Mouse (Mus musculus): ENCODE data around the gene Camk2n1. TPM values are rescaled to one million over a fixed set of nuclear protein-coding genes. Genes with fewer than 3 reads are reported as not detected.

Gene Camk2n1
- total RNA-seq, 2 experiments from 2014 or later = 0.05 TPM; not detected in 1

DNA sequence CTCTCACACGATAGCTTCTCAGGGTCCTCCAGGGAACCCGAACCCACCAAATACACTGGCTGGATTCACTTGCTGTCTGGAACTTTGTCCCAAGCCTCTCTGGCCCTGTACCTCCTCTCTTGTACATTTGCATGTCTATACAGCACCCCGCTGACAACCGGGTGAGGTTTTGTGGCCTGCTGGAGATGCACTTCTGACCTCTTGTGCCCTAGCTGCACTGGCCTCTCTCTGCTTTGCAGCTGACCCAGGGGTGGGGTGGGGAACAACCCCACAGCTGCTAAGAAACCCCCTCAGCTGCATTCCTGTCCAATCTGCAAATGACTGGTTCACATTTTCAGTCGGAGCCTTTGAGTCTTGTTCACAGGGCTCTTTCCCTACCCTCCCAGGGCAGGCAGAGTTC is 9.2 kb upstream of the Camk2n1 start:
- ATAC-seq (replicated peaks; ENCODE audit: low FRiP score, low TSS enrichment, poor library complexity, severe bottlenecking) = no peak

GRCm38 (mm10) chr4:138446981-138447380 is 7.1 kb upstream of the Camk2n1 start:
- no peak for ATAC-seq (replicated peaks; ENCODE audit: low FRiP score, low TSS enrichment, poor library complexity, severe bottlenecking)

- peak; percentile 87 for ATAC-seq (replicated peaks; ENCODE audit: low FRiP score, low TSS enrichment, poor library complexity, severe bottlenecking)
These were observed 6.7 kb upstream of the Camk2n1 start for GRCm38 (mm10) chr4:138447387-138447786.

- no peak for ATAC-seq (replicated peaks; ENCODE audit: low FRiP score, low TSS enrichment, poor library complexity, severe bottlenecking)
These were observed 6.1 kb upstream of the Camk2n1 start for GRCm38 (mm10) chr4:138447827-138448602.

DNA sequence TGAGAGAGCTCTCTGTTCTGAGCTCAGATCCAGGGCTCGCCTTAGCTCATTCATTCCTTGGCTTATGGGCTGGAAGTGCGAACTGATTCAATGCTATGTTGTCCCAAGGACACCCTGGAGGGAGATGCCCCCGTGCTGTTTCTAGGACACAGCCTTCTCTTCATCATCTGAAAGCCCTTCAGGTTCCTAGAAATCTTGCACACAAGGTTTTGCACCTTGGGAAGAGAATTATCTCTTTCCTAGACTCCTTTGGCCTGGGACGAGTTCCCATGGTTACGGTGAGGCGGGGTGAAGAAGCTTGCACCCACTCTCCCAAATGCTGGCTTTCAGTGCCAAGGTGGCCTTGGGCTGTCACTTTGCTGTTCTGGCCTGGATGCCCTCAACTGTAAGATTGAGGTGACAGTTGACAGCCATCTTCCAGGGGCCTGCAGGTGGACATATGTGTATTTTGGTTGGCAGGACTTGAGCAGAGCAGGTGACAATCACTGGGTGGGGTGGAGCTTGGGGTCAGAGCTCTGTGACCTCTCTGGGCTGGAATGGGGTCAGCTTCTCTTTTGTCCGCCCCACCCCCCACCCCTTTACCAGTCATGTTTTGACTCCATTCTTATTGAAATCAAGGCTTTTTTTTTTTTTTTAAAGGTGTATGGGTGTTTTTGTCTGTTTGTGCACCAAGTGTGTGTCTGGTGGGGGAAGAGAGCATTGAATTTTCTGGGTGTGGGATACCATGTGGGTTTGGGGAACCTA is 5.1 kb upstream of the Camk2n1 start:
- ATAC-seq (replicated peaks; ENCODE audit: low FRiP score, low TSS enrichment, poor library complexity, severe bottlenecking) = no peak

GRCm38 (mm10) chr4:138449636-138450314 is 4.3 kb upstream of the Camk2n1 start:
- ATAC-seq (replicated peaks; ENCODE audit: low FRiP score, low TSS enrichment, poor library complexity, severe bottlenecking) = no peak

DNA sequence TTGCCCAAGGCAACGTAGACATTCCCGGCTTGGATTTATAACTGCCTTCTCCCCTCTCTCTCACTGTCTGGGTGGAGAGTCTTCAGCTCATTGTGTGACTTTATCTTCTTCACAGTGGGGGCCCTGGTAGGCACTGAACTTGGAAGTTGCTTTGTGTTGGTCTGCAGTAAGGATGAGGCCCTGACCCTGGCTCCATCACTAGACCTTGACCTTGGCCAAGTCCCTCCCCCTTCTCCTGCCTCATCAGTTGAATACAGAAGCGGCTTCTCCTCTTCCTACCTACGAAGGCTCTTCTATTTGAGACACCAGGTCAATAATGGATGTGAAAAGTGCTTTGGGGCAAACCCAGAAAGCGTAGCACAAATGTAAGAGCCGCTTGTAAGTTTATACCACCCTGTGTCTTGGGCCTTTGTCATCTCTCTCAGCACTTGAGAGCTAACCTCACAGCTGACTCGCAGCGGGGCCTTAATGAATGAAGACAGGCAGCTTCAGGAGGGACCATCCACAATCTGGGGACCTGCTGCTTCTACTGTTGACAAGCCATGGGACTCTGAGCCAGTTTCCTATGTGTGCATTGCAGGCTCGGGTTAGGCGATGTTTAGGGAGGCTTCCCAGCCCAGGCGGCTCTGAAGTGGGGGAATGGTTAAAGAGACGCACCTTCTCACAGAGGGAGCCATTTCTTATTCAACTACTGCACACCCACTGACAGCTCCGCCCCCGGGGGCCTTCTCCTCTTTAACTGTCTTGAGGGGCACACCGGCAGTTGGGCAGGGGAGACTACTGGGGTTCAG is 1.6 kb upstream of the Camk2n1 start:
- ATAC-seq (replicated peaks; ENCODE audit: low FRiP score, low TSS enrichment, poor library complexity, severe bottlenecking) = no peak

DNA sequence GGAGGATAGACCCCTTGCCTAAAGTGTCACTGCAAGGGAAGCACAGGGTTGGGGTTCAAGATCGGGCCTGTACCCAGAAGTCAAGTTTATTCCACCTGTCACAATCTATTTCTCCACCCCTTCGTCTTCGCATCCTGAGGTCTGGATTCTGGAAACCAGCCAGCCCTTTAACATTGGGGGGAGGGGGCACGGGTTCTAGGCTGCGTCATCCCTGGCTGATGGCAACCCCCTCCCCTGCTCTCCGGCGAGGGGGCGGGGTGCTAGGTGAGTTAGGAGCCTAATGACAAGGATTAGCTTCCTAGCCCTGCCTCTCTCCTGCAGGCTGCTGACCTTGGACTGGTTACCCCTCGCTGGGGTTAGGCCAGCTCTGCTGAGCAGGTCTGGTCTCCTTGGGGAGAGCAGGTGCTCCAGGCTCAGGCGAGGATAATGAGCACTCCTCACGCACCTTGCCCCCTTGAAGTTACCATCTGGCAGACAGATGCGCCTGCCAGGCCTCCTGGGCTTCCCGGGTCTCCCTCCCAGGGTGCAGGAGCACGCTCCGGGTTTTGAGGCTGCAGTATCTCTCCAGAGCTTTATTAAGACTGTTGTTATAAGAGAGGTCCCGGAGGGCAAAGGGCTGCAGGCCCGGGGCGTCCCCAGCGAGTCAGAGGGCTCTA is 889 bp upstream of the Camk2n1 start:
- ATAC-seq (replicated peaks; ENCODE audit: low FRiP score, low TSS enrichment, poor library complexity, severe bottlenecking) = no peak

DNA sequence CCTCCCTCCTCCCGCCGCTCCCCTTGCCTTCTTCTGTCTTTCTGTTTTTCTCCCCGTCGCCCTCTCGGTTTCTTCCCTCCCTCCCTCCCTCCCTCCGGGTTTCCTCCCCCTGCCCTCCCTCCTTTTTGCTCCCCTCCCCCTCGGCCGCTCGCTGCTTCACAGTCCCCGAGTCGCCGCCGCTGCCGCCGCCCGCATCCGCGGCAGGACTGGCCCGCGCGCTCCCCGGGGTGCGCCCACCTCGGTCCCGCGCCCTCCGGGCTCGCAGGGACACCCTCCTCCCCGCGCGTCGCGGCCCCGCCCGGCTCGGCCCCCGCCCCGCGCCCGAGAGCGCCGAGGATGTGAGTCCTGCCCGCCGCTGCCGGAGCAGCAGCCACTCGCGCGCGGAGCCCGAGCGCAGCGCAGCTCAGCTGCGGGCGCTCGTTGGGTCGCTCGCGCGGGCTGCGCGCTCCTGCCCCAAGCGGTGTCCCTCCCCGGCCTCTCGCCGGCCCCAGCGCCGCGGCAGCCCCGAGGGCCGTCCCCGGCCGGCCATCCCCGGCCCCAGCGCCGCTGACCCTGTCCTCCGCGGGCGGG is 542 bp downstream of the Camk2n1 start:
- ATAC-seq (replicated peaks; ENCODE audit: low FRiP score, low TSS enrichment, poor library complexity, severe bottlenecking) = no peak

DNA sequence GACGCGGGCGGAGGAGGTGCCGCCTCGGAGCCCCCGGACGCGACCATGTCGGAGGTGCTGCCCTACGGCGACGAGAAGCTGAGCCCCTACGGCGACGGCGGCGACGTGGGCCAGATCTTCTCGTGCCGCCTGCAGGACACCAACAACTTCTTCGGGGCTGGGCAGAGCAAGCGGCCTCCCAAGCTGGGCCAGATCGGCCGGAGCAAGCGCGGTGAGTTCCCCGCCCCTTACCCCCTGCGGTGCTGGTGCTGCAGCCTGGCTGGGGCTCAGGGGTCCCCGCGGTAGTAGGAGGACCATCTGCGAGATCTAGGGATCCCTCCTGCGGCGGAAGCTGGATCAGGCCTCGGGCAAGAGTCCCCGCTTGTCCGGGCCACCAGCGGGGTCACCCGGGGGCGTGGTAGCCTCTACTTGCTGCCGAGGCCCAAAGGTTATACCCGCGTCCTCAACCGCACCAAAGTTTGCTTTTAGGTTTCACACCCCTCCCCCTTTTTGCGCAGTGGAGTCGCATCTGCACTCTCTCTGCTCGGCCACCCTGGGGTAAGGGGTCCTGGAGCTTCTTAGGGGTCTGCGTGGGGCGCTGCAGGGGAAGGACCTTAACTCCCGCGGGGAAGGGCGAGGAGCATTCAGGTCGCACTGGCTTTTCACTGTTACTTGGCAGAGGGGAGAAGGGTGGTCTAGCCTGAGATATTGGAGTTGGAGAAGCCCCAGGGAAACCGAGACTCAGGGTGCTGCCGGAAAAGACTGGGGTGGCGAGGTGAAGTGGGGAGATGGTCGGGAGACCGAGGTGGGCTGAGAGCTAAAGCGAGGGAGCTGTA is 1.2 kb downstream of the Camk2n1 start:
- ATAC-seq (replicated peaks; ENCODE audit: low FRiP score, low TSS enrichment, poor library complexity, severe bottlenecking) = no peak

- 0 out of 2 replicates have a peak, but pooled peaks have one; percentile 35 for ATAC-seq (replicated peaks; ENCODE audit: low FRiP score, low TSS enrichment, poor library complexity, severe bottlenecking)
These were observed 1.8 kb downstream of the Camk2n1 start for GRCm38 (mm10) chr4:138455956-138456341.

GRCm38 (mm10) chr4:138456536-138456935 is 2.4 kb downstream of the Camk2n1 start:
- no peak for ATAC-seq (replicated peaks; ENCODE audit: low FRiP score, low TSS enrichment, poor library complexity, severe bottlenecking)

DNA sequence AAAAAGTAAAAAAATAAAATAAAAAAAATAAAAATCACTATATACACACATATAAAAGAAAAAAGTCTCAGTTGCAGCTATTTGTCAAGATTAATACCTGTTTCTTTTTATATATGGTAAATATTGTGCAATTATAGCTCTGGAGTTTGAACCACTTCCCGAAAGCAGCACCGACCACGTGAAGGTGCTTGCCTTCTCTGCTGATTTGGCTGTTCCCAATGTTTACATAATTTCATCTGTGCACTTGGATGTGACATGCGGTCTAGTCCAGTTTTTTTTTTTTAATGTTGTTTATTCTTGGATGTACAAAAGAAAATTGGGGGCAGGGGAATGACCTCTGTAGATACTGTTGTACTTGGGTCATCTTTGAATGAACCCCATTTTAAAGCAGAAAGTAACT is 3.0 kb downstream of the Camk2n1 start:
- ATAC-seq (replicated peaks; ENCODE audit: low FRiP score, low TSS enrichment, poor library complexity, severe bottlenecking) = no peak

GRCm38 (mm10) chr4:138458171-138458570 is 4.1 kb downstream of the Camk2n1 start:
- no peak for ATAC-seq (replicated peaks; ENCODE audit: low FRiP score, low TSS enrichment, poor library complexity, severe bottlenecking)

DNA sequence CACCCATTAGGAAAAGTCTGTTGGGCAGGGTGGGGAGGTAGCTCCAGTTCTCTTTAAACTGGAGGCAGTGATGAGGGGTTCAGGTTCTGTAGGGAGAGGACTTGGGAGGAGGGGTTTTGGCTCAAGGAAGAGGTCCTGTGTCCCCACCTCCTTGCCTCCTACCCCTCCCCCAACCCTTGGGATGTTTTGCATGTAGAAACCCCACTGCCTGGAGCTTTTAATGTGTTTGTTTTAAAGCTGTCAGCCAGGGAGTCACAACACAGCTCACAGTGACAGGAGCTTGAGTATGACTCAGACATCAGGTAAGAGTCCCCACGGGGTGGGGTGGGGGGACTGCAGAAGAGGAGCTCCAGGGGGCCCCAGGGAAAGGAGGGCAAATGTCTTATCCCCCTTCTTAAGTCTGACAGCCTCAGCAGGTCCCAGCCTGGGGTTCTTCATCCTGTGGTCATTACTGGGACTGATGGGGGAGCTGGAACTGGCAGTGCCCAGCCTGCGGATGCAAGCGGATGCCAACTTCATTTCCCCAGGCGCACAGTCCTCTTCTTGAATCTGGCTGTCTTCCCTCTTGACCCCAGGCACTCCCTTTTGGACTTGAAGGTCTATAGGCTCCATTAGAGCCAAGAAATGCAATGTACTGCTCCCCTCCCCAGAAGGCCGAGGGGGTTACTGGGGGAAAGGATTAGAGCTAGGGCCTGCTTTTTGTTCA is 4.8 kb downstream of the Camk2n1 start:
- no peak for ATAC-seq (replicated peaks; ENCODE audit: low FRiP score, low TSS enrichment, poor library complexity, severe bottlenecking)

- no peak for ATAC-seq (replicated peaks; ENCODE audit: low FRiP score, low TSS enrichment, poor library complexity, severe bottlenecking)
These were observed 5.7 kb downstream of the Camk2n1 start for GRCm38 (mm10) chr4:138459775-138460174.

DNA sequence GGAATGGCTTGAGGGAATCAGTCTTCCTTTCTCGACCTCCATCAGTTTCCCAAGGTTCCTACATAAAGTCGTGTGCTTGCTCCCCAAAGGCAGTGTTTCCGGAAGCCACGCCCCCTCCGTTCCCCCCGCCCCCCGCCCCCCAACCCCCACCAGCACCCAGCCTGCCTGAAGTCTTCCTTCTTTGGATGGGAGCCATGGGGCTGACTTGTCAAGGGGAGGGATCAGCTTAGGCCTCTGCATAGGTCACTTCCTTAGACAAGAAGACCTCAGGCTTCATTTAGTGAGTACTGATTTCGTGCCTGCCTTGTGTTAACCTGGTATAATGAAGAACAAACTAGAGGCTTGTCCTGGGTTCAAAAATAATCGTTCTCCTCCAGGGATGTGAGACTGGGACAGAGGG is 6.8 kb downstream of the Camk2n1 start:
- no peak for ATAC-seq (replicated peaks; ENCODE audit: low FRiP score, low TSS enrichment, poor library complexity, severe bottlenecking)
